Mouse (Mus musculus): ENCODE results near the gene Map1a. TPM values are rescaled to one million over a fixed set of nuclear protein-coding genes. Genes with fewer than 3 reads are reported as not detected.

The Map1a gene
- 1.2 TPM for polyA plus RNA-seq (2014; fragmentation: Illumina TruSeq; extraction: RNeasy Lipid Tissue Mini Kit (QIAGEN cat#74804); ENCODE audit: low read depth, low replicate concordance)

GRCm38 (mm10) chr2:121288901-121289729, at the start of gene Map1a:
TSS of gene Map1a (plus strand) at chr2:121289600.

GRCm38 (mm10) chr2:121271236-121271927, 18.0 kb upstream of the Map1a start, which contains the start of gene Trp53bp1:
TSS of gene Trp53bp1 (minus strand) at chr2:121271407.

GRCm38 (mm10) chr2:121354820-121355592, 65.6 kb downstream of the Map1a start, which contains the start of gene Ppip5k1:
TSS of gene Ppip5k1 (minus strand) at chr2:121355396.

GRCm38 (mm10) chr2:121357494-121357893, 68.1 kb downstream of the Map1a start, which contains the start of gene Ckmt1:
TSS of gene Ckmt1 (plus strand) at chr2:121357714.

Other genes with a start within 250 kb of the Map1a start
- not detected for gene Tgm5, start 203.8 kb upstream of the Map1a start, polyA plus RNA-seq (2014; fragmentation: Illumina TruSeq; extraction: RNeasy Lipid Tissue Mini Kit (QIAGEN cat#74804); ENCODE audit: low read depth, low replicate concordance)
- not detected for gene Tgm7, start 179.8 kb upstream of the Map1a start, polyA plus RNA-seq (2014; fragmentation: Illumina TruSeq; extraction: RNeasy Lipid Tissue Mini Kit (QIAGEN cat#74804); ENCODE audit: low read depth, low replicate concordance)
- gene Adal, start 149.2 kb upstream of the Map1a start, polyA plus RNA-seq (2014; fragmentation: Illumina TruSeq; extraction: RNeasy Lipid Tissue Mini Kit (QIAGEN cat#74804); ENCODE audit: low read depth, low replicate concordance), result 60.3 TPM
- gene Lcmt2, start 148.9 kb upstream of the Map1a start, polyA plus RNA-seq (2014; fragmentation: Illumina TruSeq; extraction: RNeasy Lipid Tissue Mini Kit (QIAGEN cat#74804); ENCODE audit: low read depth, low replicate concordance), result 4.4 TPM
- gene Tubgcp4, start 118.9 kb upstream of the Map1a start, polyA plus RNA-seq (2014; fragmentation: Illumina TruSeq; extraction: RNeasy Lipid Tissue Mini Kit (QIAGEN cat#74804); ENCODE audit: low read depth, low replicate concordance), result 101 TPM
- gene Zscan29, start 118.5 kb upstream of the Map1a start, polyA plus RNA-seq (2014; fragmentation: Illumina TruSeq; extraction: RNeasy Lipid Tissue Mini Kit (QIAGEN cat#74804); ENCODE audit: low read depth, low replicate concordance), result 31.6 TPM
- 25.2 TPM for gene Trp53bp1, start 18.2 kb upstream of the Map1a start, polyA plus RNA-seq (2014; fragmentation: Illumina TruSeq; extraction: RNeasy Lipid Tissue Mini Kit (QIAGEN cat#74804); ENCODE audit: low read depth, low replicate concordance)
- gene Ppip5k1, start 65.8 kb downstream of the Map1a start, polyA plus RNA-seq (2014; fragmentation: Illumina TruSeq; extraction: RNeasy Lipid Tissue Mini Kit (QIAGEN cat#74804); ENCODE audit: low read depth, low replicate concordance), result 9.6 TPM
- 1.8 TPM for gene Ckmt1, start 68.1 kb downstream of the Map1a start, polyA plus RNA-seq (2014; fragmentation: Illumina TruSeq; extraction: RNeasy Lipid Tissue Mini Kit (QIAGEN cat#74804); ENCODE audit: low read depth, low replicate concordance)
- gene Strc, start 97.6 kb downstream of the Map1a start, polyA plus RNA-seq (2014; fragmentation: Illumina TruSeq; extraction: RNeasy Lipid Tissue Mini Kit (QIAGEN cat#74804); ENCODE audit: low read depth, low replicate concordance), result not detected
- gene Pdia3, start 124.2 kb downstream of the Map1a start, polyA plus RNA-seq (2014; fragmentation: Illumina TruSeq; extraction: RNeasy Lipid Tissue Mini Kit (QIAGEN cat#74804); ENCODE audit: low read depth, low replicate concordance), result 1,612 TPM
- gene Catsper2, start 124.2 kb downstream of the Map1a start, polyA plus RNA-seq (2014; fragmentation: Illumina TruSeq; extraction: RNeasy Lipid Tissue Mini Kit (QIAGEN cat#74804); ENCODE audit: low read depth, low replicate concordance), result 1.4 TPM
- gene Ell3, start 154.7 kb downstream of the Map1a start, polyA plus RNA-seq (2014; fragmentation: Illumina TruSeq; extraction: RNeasy Lipid Tissue Mini Kit (QIAGEN cat#74804); ENCODE audit: low read depth, low replicate concordance), result 0.82 TPM
- gene Serf2, start 159.6 kb downstream of the Map1a start, polyA plus RNA-seq (2014; fragmentation: Illumina TruSeq; extraction: RNeasy Lipid Tissue Mini Kit (QIAGEN cat#74804); ENCODE audit: low read depth, low replicate concordance), result 98.5 TPM
- gene Hypk, start 163.7 kb downstream of the Map1a start, polyA plus RNA-seq (2014; fragmentation: Illumina TruSeq; extraction: RNeasy Lipid Tissue Mini Kit (QIAGEN cat#74804); ENCODE audit: low read depth, low replicate concordance), result 45.5 TPM
- gene Serinc4, start 167.2 kb downstream of the Map1a start, polyA plus RNA-seq (2014; fragmentation: Illumina TruSeq; extraction: RNeasy Lipid Tissue Mini Kit (QIAGEN cat#74804); ENCODE audit: low read depth, low replicate concordance), result not detected
- gene Mfap1b, start 184.5 kb downstream of the Map1a start, polyA plus RNA-seq (2014; fragmentation: Illumina TruSeq; extraction: RNeasy Lipid Tissue Mini Kit (QIAGEN cat#74804); ENCODE audit: low read depth, low replicate concordance), result 80.1 TPM
- gene Mfap1a, start 217.1 kb downstream of the Map1a start, polyA plus RNA-seq (2014; fragmentation: Illumina TruSeq; extraction: RNeasy Lipid Tissue Mini Kit (QIAGEN cat#74804); ENCODE audit: low read depth, low replicate concordance), result 93.0 TPM
- 6.3 TPM for gene Wdr76, start 217.1 kb downstream of the Map1a start, polyA plus RNA-seq (2014; fragmentation: Illumina TruSeq; extraction: RNeasy Lipid Tissue Mini Kit (QIAGEN cat#74804); ENCODE audit: low read depth, low replicate concordance)

Data from adrenal gland, adult 10 weeks (tissue).